Mouse (Mus musculus) c-Kit-positive CD71-negative TER-119-negative erythroid progenitor cells, embryonic 14.5 days (primary cell): Measurements from ENCODE around the gene 2310030G06Rik.

Experiments used
- DNase-seq: peaks from one replicate; pipeline ENCODE4 v3.0.0-alpha.2; 2013; ENCODE audit warnings: low read depth

2310030G06Rik gene

DNA sequence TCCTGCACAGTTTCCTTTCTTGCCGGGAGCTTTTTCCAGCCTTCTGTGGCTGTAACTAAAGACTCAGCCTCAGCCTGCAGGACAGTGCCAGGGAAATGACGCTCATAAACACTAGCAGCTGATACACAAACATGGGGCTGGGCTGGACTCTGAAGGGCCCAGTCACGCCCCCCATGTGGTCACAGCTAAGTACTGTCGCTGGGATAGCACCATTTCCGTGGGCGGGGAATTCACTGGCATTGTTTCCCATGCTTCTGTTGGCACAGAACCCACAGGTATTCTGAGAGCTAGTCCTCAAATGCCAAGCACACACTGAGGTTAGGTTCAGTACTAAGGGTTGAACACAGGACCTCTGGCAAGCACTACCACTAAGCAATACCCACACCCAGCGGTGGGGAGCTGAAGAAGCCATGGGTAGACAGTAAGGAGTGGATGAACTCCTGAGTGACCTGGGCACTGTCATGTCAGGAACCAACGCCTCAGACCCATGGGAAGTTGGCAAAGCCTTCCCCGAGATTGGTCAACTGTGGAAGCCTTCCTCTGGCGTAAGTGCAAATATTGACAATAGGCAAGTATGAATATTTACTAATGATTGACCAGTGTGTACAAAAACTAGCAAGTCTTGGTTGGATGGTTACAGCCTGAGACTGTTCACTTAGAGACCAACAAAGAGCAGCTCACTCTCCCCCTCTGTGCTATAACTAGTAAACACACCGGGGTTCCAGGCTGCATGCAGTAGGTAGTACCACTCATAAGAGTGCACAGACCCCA, 45.2 kb downstream of the 2310030G06Rik start:
- DNase-seq: no peak

DNA sequence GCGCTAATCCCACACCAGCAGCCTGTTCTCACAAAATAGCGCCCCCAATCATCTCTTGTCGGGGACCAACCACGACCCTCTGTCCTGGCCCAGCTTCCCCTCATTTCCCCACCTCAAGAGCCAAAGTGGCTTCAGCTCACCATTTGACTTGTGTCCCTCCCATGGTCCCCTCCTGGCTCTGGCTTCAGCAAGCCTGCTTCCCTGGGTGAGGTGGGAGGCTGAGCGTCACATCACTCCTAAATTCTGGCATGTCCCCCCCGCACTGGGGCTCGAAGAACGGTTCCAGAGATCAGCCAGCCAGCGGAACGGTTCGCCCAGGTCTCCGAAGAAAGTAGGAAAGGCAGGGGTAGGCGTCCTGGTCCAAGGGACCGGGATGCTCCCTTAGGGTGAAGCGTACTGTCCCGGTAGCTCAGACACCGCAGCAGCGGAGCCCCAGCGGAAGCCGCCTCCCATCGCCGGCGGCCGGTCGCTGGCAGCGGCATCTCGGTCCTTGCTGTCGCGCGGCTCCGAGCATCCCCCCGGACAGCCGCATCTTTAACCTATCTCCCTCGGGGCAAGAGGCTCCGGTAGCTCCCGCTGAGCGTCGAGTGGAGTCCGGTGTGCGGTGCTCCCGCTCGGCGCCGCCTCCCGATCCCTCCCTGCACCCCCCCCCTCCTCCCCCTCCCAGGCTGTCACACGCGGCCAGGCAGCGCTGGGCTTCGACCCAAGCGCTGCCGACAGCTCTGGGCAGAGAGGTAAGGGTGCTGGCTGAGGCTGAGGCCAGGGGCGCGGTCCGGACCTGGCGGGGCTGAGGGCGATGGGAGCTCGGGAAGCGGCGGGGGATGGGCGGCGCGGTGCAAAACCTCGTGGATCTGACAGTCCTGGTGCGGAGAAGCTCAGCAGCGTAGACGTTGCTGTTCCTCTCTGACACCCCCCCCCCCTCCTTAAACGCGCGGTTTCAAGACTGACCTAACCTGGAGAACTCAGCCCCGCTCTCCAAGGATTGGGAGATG, 47.6 kb downstream of the 2310030G06Rik start:
- no peak for DNase-seq

DNA sequence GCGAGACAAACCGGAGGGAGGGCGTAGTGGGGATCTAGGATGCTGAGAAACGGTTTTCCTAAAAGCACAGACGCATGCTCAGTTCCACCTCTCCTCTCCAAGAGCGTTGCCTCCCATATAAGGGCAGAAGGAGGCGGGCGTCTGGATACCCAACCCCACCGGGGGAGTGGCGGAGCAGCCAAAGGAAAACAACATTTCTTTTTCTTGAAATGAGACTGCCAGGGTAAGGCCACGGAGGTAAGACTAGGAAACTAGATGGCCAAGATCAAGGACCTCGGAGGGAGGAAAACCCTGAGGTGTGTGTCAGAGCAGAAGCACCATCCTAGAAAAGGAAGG, 48.7 kb downstream of the 2310030G06Rik start:
- peak; percentile 35 for DNase-seq

DNA sequence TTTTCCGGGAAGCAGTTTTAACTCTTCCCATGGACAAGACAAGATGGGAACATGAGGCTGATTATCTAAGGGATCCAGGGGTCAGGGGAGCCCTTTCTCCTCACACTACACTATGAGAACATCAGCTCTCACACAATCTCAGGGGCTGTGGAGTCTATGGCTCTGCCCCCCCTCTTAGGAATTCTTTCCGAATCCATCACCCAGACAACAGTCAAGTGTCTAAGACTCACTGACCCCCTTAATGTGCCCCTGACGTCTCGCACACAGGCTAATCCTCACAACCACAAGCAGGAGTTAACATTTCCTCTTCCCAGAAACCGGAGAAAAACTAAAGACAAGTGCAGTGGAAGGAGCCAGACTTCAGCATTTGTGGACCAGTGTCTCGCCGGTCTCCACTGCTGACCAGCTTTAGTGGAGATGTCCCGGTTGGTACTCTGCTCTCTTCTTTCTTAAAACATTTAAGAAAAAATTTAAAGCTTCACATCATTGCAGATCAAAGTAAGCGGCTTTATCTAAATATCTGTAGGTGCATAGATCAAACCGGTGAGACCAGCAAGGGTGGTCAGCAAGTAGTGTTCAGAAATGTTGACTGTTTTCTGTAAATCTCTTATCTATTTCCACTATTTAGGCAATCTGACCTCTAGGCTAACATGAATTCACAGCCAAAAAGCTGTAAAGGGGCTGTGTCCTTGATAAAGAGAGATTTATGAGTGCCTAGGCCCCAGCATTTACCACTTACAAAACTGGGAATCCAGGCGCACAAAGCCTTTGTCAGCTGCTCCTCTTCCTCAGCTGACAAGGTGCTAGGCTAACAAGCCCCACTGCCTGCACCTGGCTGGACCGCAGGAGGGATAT, 49.3 kb downstream of the 2310030G06Rik start:
- DNase-seq: no peak

DNA sequence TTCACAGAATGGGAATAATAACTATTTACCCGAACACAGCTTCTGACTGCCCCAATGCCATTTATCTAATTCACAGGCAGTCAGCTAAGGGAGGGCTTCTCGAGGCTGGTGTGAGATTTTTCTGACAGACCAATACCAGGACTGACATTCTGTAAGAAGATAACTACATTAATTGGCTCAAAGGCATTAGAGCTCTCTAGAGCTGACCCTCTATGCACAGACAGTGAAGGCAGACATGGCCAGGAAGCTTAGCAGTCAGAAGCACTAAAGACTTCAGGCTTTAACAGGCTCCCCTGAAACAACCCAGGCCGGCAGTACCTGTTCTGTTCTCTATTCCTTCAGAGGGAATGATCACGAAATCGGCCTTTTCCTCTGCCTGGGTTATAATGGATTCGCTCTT, 51.2 kb downstream of the 2310030G06Rik start:
- DNase-seq: no peak

DNA sequence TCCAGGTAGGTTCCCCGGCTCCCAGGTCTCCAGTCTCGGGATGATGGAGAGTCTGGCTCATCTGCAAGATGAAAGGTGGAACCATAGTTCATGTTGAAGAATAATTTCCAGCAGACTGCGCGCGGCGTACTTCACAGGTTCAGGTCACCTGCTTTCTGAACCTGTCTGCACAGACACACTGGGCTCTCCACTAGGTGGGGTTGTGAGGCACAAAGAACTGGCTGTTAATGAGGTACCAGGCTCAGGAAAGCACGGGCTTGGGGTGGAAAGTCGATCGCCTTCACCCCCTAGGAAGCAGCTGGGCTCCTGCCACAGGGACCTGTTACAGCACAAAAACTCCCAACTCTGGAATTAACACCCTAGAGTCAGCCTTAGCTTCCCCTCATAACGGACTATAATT, 52.7 kb downstream of the 2310030G06Rik start:
- no peak for DNase-seq

DNA sequence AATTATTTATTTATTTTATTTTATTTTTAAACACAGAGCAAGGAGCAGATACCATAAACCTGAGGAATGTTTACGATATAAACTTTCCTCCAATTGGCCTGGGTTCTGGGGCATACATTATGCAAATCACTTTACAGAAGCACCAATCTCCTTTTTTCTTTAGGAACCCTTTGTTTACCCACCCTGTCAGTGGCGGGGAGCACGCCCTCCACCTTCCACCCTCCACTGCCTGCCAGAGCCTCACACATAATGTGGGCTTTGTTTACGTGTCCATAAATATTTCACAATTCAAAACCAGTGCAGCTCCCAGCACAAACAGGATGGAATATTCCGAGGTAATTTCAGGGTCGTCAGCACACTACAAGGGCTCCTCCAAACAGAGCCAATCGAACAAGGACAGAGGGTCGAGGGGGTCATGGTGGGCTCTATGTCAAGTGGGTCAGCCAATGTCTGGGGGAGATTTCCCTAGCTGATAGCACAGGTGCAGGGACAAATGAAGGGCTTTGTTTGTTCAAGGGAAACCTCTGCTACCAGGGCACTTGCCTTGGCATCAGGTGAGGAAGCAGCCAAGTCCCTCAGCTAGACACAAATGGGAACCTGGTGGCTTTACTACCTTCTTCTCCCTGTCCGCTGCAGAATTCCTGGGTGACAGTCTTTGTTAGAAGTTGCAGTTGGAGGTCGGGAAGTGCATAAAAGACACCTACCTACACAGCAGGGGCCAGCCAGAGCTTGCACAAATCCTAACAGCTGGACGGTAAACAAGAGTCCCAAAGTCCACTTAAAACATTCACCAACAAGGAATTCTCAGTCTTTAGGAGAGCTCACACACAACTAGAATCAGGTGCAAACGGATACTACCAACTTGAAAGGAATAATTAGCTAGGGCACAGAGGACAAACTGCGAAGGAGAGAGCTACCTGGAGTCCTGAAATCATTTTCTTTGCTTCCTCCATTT, 53.4 kb downstream of the 2310030G06Rik start:
- no peak for DNase-seq
